Mouse (Mus musculus): ENCODE data around the gene Hip1r. TPM values are rescaled to one million over a fixed set of nuclear protein-coding genes. Genes with fewer than 3 reads are reported as not detected.

Gene Hip1r
- polyA plus RNA-seq, 1 experiment = 40.3 TPM

- no peak for DNase-seq (ENCODE audit: extremely low spot score in 1 of 2, low spot score in 1 of 2)
These were observed 21.0 kb downstream of the Hip1r start for GRCm38 (mm10) chr5:123994468-123994867.

GRCm38 (mm10) chr5:123995388-123995787 is 22.0 kb downstream of the Hip1r start:
- DNase-seq (ENCODE audit: extremely low spot score in 1 of 2, low spot score in 1 of 2) = no peak

GRCm38 (mm10) chr5:123996194-123996593 is 22.8 kb downstream of the Hip1r start:
- DNase-seq (ENCODE audit: extremely low spot score in 1 of 2, low spot score in 1 of 2) = no peak

- DNase-seq (ENCODE audit: extremely low spot score in 1 of 2, low spot score in 1 of 2) = no peak
These were observed 23.3 kb downstream of the Hip1r start for GRCm38 (mm10) chr5:123996695-123997094.

- no peak for DNase-seq (ENCODE audit: extremely low spot score in 1 of 2, low spot score in 1 of 2)
These were observed 23.9 kb downstream of the Hip1r start for GRCm38 (mm10) chr5:123997211-123997751.

- DNase-seq (ENCODE audit: extremely low spot score in 1 of 2, low spot score in 1 of 2) = no peak
These were observed 24.4 kb downstream of the Hip1r start for GRCm38 (mm10) chr5:123997811-123998210.

GRCm38 (mm10) chr5:123998370-123998769 is 24.9 kb downstream of the Hip1r start:
- no peak for DNase-seq (ENCODE audit: extremely low spot score in 1 of 2, low spot score in 1 of 2)

- peak; percentile 81 to 98 for DNase-seq (ENCODE audit: extremely low spot score in 1 of 2, low spot score in 1 of 2)
These were observed 27.4 kb downstream of the Hip1r start for GRCm38 (mm10) chr5:124000824-124001223.

GRCm38 (mm10) chr5:124001274-124001673 is 27.8 kb downstream of the Hip1r start:
- DNase-seq (ENCODE audit: extremely low spot score in 1 of 2, low spot score in 1 of 2) = no peak

- peak in 1 of 2 experiments; percentile 68 for DNase-seq (ENCODE audit: extremely low spot score in 1 of 2, low spot score in 1 of 2)
These were observed 29.4 kb downstream of the Hip1r start for GRCm38 (mm10) chr5:124002876-124003275.

- no peak for DNase-seq (ENCODE audit: extremely low spot score in 1 of 2, low spot score in 1 of 2)
These were observed 29.9 kb downstream of the Hip1r start for GRCm38 (mm10) chr5:124003375-124003774.

- no peak for DNase-seq (ENCODE audit: extremely low spot score in 1 of 2, low spot score in 1 of 2)
These were observed 31.1 kb downstream of the Hip1r start for GRCm38 (mm10) chr5:124004356-124005150.

GRCm38 (mm10) chr5:124005151-124005500 is 31.7 kb downstream of the Hip1r start:
- no peak for DNase-seq (ENCODE audit: extremely low spot score in 1 of 2, low spot score in 1 of 2)

- DNase-seq (ENCODE audit: extremely low spot score in 1 of 2, low spot score in 1 of 2) = no peak
These were observed 32.2 kb downstream of the Hip1r start for GRCm38 (mm10) chr5:124005591-124005990.

- no peak for DNase-seq (ENCODE audit: extremely low spot score in 1 of 2, low spot score in 1 of 2)
These were observed 32.9 kb downstream of the Hip1r start for GRCm38 (mm10) chr5:124006082-124006873.

- DNase-seq (ENCODE audit: extremely low spot score in 1 of 2, low spot score in 1 of 2) = no peak
These were observed 33.6 kb downstream of the Hip1r start for GRCm38 (mm10) chr5:124006891-124007491.

- DNase-seq (ENCODE audit: extremely low spot score in 1 of 2, low spot score in 1 of 2) = no peak
These were observed 36.6 kb downstream of the Hip1r start for GRCm38 (mm10) chr5:124010077-124010476.

GRCm38 (mm10) chr5:124010910-124011655 is 37.7 kb downstream of the Hip1r start:
- no peak for DNase-seq (ENCODE audit: extremely low spot score in 1 of 2, low spot score in 1 of 2)

- no peak for DNase-seq (ENCODE audit: extremely low spot score in 1 of 2, low spot score in 1 of 2)
These were observed 38.5 kb downstream of the Hip1r start for GRCm38 (mm10) chr5:124011927-124012326.

GRCm38 (mm10) chr5:124012885-124013284 is 39.5 kb downstream of the Hip1r start:
- DNase-seq (ENCODE audit: extremely low spot score in 1 of 2, low spot score in 1 of 2) = no peak

Measured in frontal cortex, adult 2 months (tissue).